Mouse (Mus musculus) T-helper 1 cell (primary cell): ENCODE results near the gene Crx.

Source experiments
- in situ Hi-C: fragments of 300-600 bp; cut with MboI, MseI; formaldehyde crosslinking; loops from one replicate; pipeline ENCODE4 v1.15.1; 2025; ENCODE audit warnings: high pct_unique_total_duplicates

Crx gene

GRCm38 (mm10) chr7:15859657-15860056 is 20.1 kb downstream of the Crx start:
- in situ Hi-C loops = no loop called here

- in situ Hi-C loops = no loop called here
Measured at GRCm38 (mm10) chr7:15839578-15839977, 40.2 kb downstream of the Crx start, which contains the start of gene Obox6. Gene Obox6 (minus strand): TSS chr7:15839678.
